Mouse (Mus musculus) heart, adult 2 months (tissue): ENCODE data around the gene Tnpo1. TPM values are rescaled to one million over a fixed set of nuclear protein-coding genes. Genes with fewer than 3 reads are reported as not detected.

Source experiments
- DNase-seq, 2 experiments: peaks; one replicate each; pipeline ENCODE4 v3.0.0; 2021
- H3K27ac ChIP-seq: fragments of 200-600 bp; 2 replicates; pipeline ENCODE4 v1.8.1; 2022
- H3K27me3 ChIP-seq: fragments of 200-500 bp; 2 replicates; pipeline ENCODE4 v1.6.1; 2012; ENCODE audit warnings: mild to moderate bottlenecking, low read length, inconsistent platforms, mixed read lengths; ENCODE audit not compliant: control insufficient read depth, insufficient read depth
- H3K36me3 ChIP-seq: fragments of 200-500 bp; 2 replicates; pipeline ENCODE4 v1.6.1; 2012; ENCODE audit warnings: low read length, inconsistent platforms; ENCODE audit not compliant: control insufficient read depth, insufficient read depth
- H3K4me1 ChIP-seq: fragments of 200-500 bp; 2 replicates; pipeline ENCODE4 v1.6.1; 2011; ENCODE audit warnings: low read length; ENCODE audit not compliant: control insufficient read depth, insufficient read depth
- H3K4me3 ChIP-seq: fragments of 200-600 bp; 2 replicates; pipeline ENCODE4 v1.8.1; 2022
- H3K79me2 ChIP-seq: fragments of 200-500 bp; replicated peaks from 2 replicates; pipeline ENCODE4 v1.6.1; 2012; ENCODE audit warnings: mild to moderate bottlenecking, inconsistent platforms, low read length, moderate library complexity, mixed read lengths; ENCODE audit not compliant: control insufficient read depth, insufficient read depth
- H3K9ac ChIP-seq: fragments of 200-500 bp; 2 replicates; pipeline ENCODE4 v1.6.1; 2012; ENCODE audit warnings: low read depth, mild to moderate bottlenecking, control low read depth, inconsistent platforms, low read length, mixed read lengths
- CTCF ChIP-seq: fragments of 200-600 bp; IDR thresholded peaks from 2 replicates; pipeline ENCODE4 v1.8.1; 2022; ENCODE audit warnings: antibody characterized with exemption, mild to moderate bottlenecking, moderate library complexity
- EP300 ChIP-seq: fragments of 200-500 bp; IDR thresholded peaks from 2 replicates; pipeline ENCODE4 v1.6.1; 2011; ENCODE audit warnings: low read depth, low read length, control low read depth; ENCODE audit not compliant: insufficient read depth
- POLR2A ChIP-seq: fragments of 200-500 bp; IDR thresholded peaks from 2 replicates; pipeline ENCODE4 v1.6.1; 2011; ENCODE audit warnings: mild to moderate bottlenecking, low read depth, low read length, control low read depth; ENCODE audit not compliant: insufficient read depth
- WGBS: fragments of 180-500 bp; shearing (Covaris S2); methylation state at CpG from one replicate; pipeline ENCODE4 v1.1.7; 2018; 5-methylcytosine and 5-hydroxymethylcytosine counted together
- intact Hi-C: fragments of 180-260 bp; cut with DNase I; formaldehyde crosslinking; loops from one replicate; pipeline ENCODE4 v1.15.1; 2025
- polyA plus RNA-seq: library from polyadenylated mRNA; depleted of rRNA; stranded (reverse); fragments of >200 nt; gene quantifications from 2 replicates; pipeline ENCODE4 v1.2.3, GENCODE M21; 2012
- total RNA-seq, 2 experiments: library from RNA; stranded (reverse); gene quantifications; 2 replicates each; pipeline ENCODE4 v1.2.3; 2021

The Tnpo1 gene
- total and polyA plus RNA-seq, 3 experiments: 16.1 to 60.4 (median 58.9) TPM

GRCm38 (mm10) chr13:98915591-98915990 is 10.6 kb downstream of the Tnpo1 start:
- DNase-seq: no peak
- Histone ChIP-seq H3K27ac (no peak overlapping the region; the same call in 1 of the 2 replicates), H3K27me3 (no peaks in the 10 kb centered on the region), H3K4me1 (peaks cover 29% of the 10 kb centered on the region), H3K9ac (no peak overlapping the region), H3K36me3 (peaks cover 20% of the 10 kb centered on the region), H3K4me3 (no peak overlapping the region), H3K79me2 (peaks cover 16% of the 10 kb centered on the region)
- WGBS: 60% methylated on average over 4 of the region's 4 CpGs
- TF ChIP-seq CTCF: no peak
- TF ChIP-seq EP300: no peak
- TF ChIP-seq POLR2A: no peak
- intact Hi-C loops: no loop called here

- Histone ChIP-seq H3K9ac (no peak overlapping the region), H3K4me3 (no peak overlapping the region), H3K36me3 (peaks cover 21% of the 10 kb centered on the region), H3K4me1 (peaks cover 26% of the 10 kb centered on the region), H3K27ac (no peak overlapping the region; the same call in 1 of the 2 replicates), H3K79me2 (peaks cover 13% of the 10 kb centered on the region), H3K27me3 (no peaks in the 10 kb centered on the region)
- DNase-seq: no peak
- 44% methylated on average over 5 of the region's 5 CpGs for WGBS
- TF ChIP-seq CTCF (no peak), EP300 (no peak), POLR2A (no peak)
- intact Hi-C loops: loop anchor here (5.0 kb wide), 1 partner anchor 38 kb away; no protein-coding TSS in a partner anchor
These were observed 11.4 kb downstream of the Tnpo1 start for GRCm38 (mm10) chr13:98914844-98915212.

- H3K79me2 ChIP-seq: peaks cover 14% of the 10 kb centered on the region
- H3K36me3 ChIP-seq: peaks cover 23% of the 10 kb centered on the region
- no peak overlapping the region for H3K27ac ChIP-seq
- DNase-seq: no peak
- H3K4me1 ChIP-seq: peaks cover 30% of the 10 kb centered on the region
- 74% methylated on average over 14 of the region's 14 CpGs for WGBS
- intact Hi-C loops: loop anchor here (5.0 kb wide), 1 partner anchor 37 kb away; no protein-coding TSS in a partner anchor
- no peak overlapping the region for H3K9ac ChIP-seq
- no peaks in the 10 kb centered on the region for H3K27me3 ChIP-seq
- TF ChIP-seq POLR2A (no peak), EP300 (no peak), CTCF (no peak)
- H3K4me3 ChIP-seq: no peak overlapping the region
These were observed 12.0 kb downstream of the Tnpo1 start for GRCm38 (mm10) chr13:98914010-98914843.

GRCm38 (mm10) chr13:98913196-98913595 is 13.0 kb downstream of the Tnpo1 start:
- Histone ChIP-seq H3K4me1 (peaks cover 28% of the 10 kb centered on the region), H3K27ac (no peak overlapping the region), H3K9ac (no peak overlapping the region), H3K36me3 (peaks cover 20% of the 10 kb centered on the region), H3K4me3 (no peak overlapping the region), H3K79me2 (peaks cover 16% of the 10 kb centered on the region), H3K27me3 (no peaks in the 10 kb centered on the region)
- TF ChIP-seq CTCF (no peak), POLR2A (no peak), EP300 (no peak)
- 70% methylated on average over 7 of the region's 7 CpGs for WGBS
- intact Hi-C loops: loop anchor here (5.0 kb wide), 1 partner anchor 36 kb away; no protein-coding TSS in a partner anchor
- no peak for DNase-seq

- no peak for DNase-seq
- 40% methylated on average over 8 of the region's 8 CpGs for WGBS
- peaks cover 20% of the 10 kb centered on the region for H3K36me3 ChIP-seq
- H3K27ac ChIP-seq: no peak overlapping the region
- no peaks in the 10 kb centered on the region for H3K27me3 ChIP-seq
- H3K79me2 ChIP-seq: peaks cover 18% of the 10 kb centered on the region
- H3K9ac ChIP-seq: no peak overlapping the region
- H3K4me1 ChIP-seq: peaks cover 25% of the 10 kb centered on the region
- intact Hi-C loops: loop anchor here (5.0 kb wide), 1 partner anchor 35 kb away; no protein-coding TSS in a partner anchor
- no peak overlapping the region for H3K4me3 ChIP-seq
- TF ChIP-seq EP300: no peak
- no peak for TF ChIP-seq CTCF
- TF ChIP-seq POLR2A: no peak
These were observed 13.6 kb downstream of the Tnpo1 start for GRCm38 (mm10) chr13:98912602-98913001.

GRCm38 (mm10) chr13:98910801-98911200 is 15.4 kb downstream of the Tnpo1 start:
- H3K4me3 ChIP-seq: no peak overlapping the region
- 39% methylated on average over 3 of the region's 3 CpGs for WGBS
- H3K27ac ChIP-seq: no peak overlapping the region
- H3K36me3 ChIP-seq: peaks cover 17% of the 10 kb centered on the region
- no peak for DNase-seq
- H3K4me1 ChIP-seq: peaks cover 24% of the 10 kb centered on the region
- H3K79me2 ChIP-seq: peaks cover 15% of the 10 kb centered on the region
- intact Hi-C loops: loop anchor here (5.0 kb wide), 1 partner anchor 34 kb away; no protein-coding TSS in a partner anchor
- TF ChIP-seq POLR2A: no peak
- H3K9ac ChIP-seq: no peak overlapping the region
- no peaks in the 10 kb centered on the region for H3K27me3 ChIP-seq
